Mouse (Mus musculus): Measurements from ENCODE around the gene Mllt10. TPM values are rescaled to one million over a fixed set of nuclear protein-coding genes. Genes with fewer than 3 reads are reported as not detected.

Gene Mllt10
- total and polyA plus RNA-seq, 3 experiments, result 20.6 to 32.8 (median 32.5) TPM

GRCm38 (mm10) chr2:18056786-18057255, 1.8 kb downstream of the Mllt10 start:
- Histone ChIP-seq H3K27ac (peak overlapping the region; percentile 99), H3K4me1 (ENCODE audit: control insufficient read depth, insufficient read depth, low read length) (peaks cover 6% of the 10 kb centered on the region), H3K79me2 (replicated peaks; ENCODE audit: control insufficient read depth, insufficient read depth, low read length) (no peaks in the 10 kb centered on the region), H3K9ac (ENCODE audit: low read depth, low read length) (peak overlapping the region; percentile 87), H3K36me3 (ENCODE audit: control insufficient read depth, insufficient read depth, low read length) (peaks cover 3% of the 10 kb centered on the region), H3K4me3 (peak overlapping the region; percentile 71), H3K27me3 (ENCODE audit: control insufficient read depth, insufficient read depth, low read length) (no peaks in the 10 kb centered on the region)
- WGBS, result 1% methylated on average over 37 of the region's 50 CpGs
- intact Hi-C loops (cut with DNase I), result loop anchor here (1.0 to 10.0 kb wide), 4 partner anchors 10 to 938 kb away; partner anchors contain the start of genes 4930426L09Rik and Pip4k2a
- TF ChIP-seq EP300 (IDR thresholded peaks at IDR 0.05; ENCODE audit: insufficient read depth, low read depth, low read length), result peak; percentile 52
- TF ChIP-seq CTCF (IDR thresholded peaks at IDR 0.05), result no peak; the same call in 1 of the 2 replicates
- peak; percentile 84 for TF ChIP-seq POLR2A (IDR thresholded peaks at IDR 0.05; ENCODE audit: insufficient read depth, low read depth, low read length)
- DNase-seq, result peak; percentile 94 to 98

- Histone ChIP-seq H3K79me2 (replicated peaks; ENCODE audit: control insufficient read depth, insufficient read depth, low read length) (no peaks in the 10 kb centered on the region), H3K27me3 (ENCODE audit: control insufficient read depth, insufficient read depth, low read length) (no peaks in the 10 kb centered on the region), H3K36me3 (ENCODE audit: control insufficient read depth, insufficient read depth, low read length) (peaks cover 3% of the 10 kb centered on the region), H3K4me3 (peak overlapping the region; percentile 71), H3K4me1 (ENCODE audit: control insufficient read depth, insufficient read depth, low read length) (peaks cover 6% of the 10 kb centered on the region), H3K27ac (peak overlapping the region; percentile 99), H3K9ac (ENCODE audit: low read depth, low read length) (peak overlapping the region; percentile 87)
- WGBS, result under 1% methylated on average over 48 of the region's 48 CpGs
- peak; percentile 83 for DNase-seq
- no peak for TF ChIP-seq CTCF (IDR thresholded peaks at IDR 0.05)
- TF ChIP-seq EP300 (IDR thresholded peaks at IDR 0.05; ENCODE audit: insufficient read depth, low read depth, low read length), result no peak
- no peak; the same call in 1 of the 2 replicates for TF ChIP-seq POLR2A (IDR thresholded peaks at IDR 0.05; ENCODE audit: insufficient read depth, low read depth, low read length)
- intact Hi-C loops (cut with DNase I), result loop anchor here (1.0 to 10.0 kb wide), 3 partner anchors 10 to 937 kb away; partner anchors contain the start of genes 4930426L09Rik and Pip4k2a
Measured at GRCm38 (mm10) chr2:18057336-18058145, 2.5 kb downstream of the Mllt10 start.

- peak overlapping the region; percentile 71 for H3K4me3 ChIP-seq
- no peak for TF ChIP-seq CTCF (IDR thresholded peaks at IDR 0.05)
- TF ChIP-seq POLR2A (IDR thresholded peaks at IDR 0.05; ENCODE audit: insufficient read depth, low read depth, low read length), result no peak
- no peak for TF ChIP-seq EP300 (IDR thresholded peaks at IDR 0.05; ENCODE audit: insufficient read depth, low read depth, low read length)
- WGBS, result 37% methylated on average over 9 of the region's 9 CpGs
Measured at GRCm38 (mm10) chr2:18058146-18058708, 3.2 kb downstream of the Mllt10 start.

GRCm38 (mm10) chr2:18059063-18059462, 4.0 kb downstream of the Mllt10 start:
- intact Hi-C loops (cut with DNase I), result loop anchor here (10.0 kb wide), 1 partner anchor 936 kb away; the partner anchor contains the start of genes 4930426L09Rik and Pip4k2a
- no peak for DNase-seq
- H3K36me3 ChIP-seq (ENCODE audit: control insufficient read depth, insufficient read depth, low read length), result peaks cover 3% of the 10 kb centered on the region
- H3K79me2 ChIP-seq (replicated peaks; ENCODE audit: control insufficient read depth, insufficient read depth, low read length), result no peaks in the 10 kb centered on the region
- no peak overlapping the region for H3K9ac ChIP-seq (ENCODE audit: low read depth, low read length)
- WGBS, result 72% methylated on average over 2 of the region's 2 CpGs
- TF ChIP-seq POLR2A (IDR thresholded peaks at IDR 0.05; ENCODE audit: insufficient read depth, low read depth, low read length), result no peak
- TF ChIP-seq CTCF (IDR thresholded peaks at IDR 0.05), result no peak
- TF ChIP-seq EP300 (IDR thresholded peaks at IDR 0.05; ENCODE audit: insufficient read depth, low read depth, low read length), result no peak
- no peak overlapping the region for H3K4me3 ChIP-seq
- peaks cover 9% of the 10 kb centered on the region for H3K4me1 ChIP-seq (ENCODE audit: control insufficient read depth, insufficient read depth, low read length)
- no peaks in the 10 kb centered on the region for H3K27me3 ChIP-seq (ENCODE audit: control insufficient read depth, insufficient read depth, low read length)
- H3K27ac ChIP-seq, result no peak overlapping the region; the same call in 1 of the 2 replicates

More at GRCm38 (mm10) chr2:18058146-18058708, 3.2 kb downstream of the Mllt10 start:
- Histone ChIP-seq H3K27ac (peak overlapping the region; percentile 99), H3K4me1 (ENCODE audit: control insufficient read depth, insufficient read depth, low read length) (peaks cover 6% of the 10 kb centered on the region), H3K9ac (ENCODE audit: low read depth, low read length) (no peak overlapping the region; the same call in 1 of the 2 replicates), H3K36me3 (ENCODE audit: control insufficient read depth, insufficient read depth, low read length) (peaks cover 3% of the 10 kb centered on the region), H3K27me3 (ENCODE audit: control insufficient read depth, insufficient read depth, low read length) (no peaks in the 10 kb centered on the region), H3K79me2 (replicated peaks; ENCODE audit: control insufficient read depth, insufficient read depth, low read length) (no peaks in the 10 kb centered on the region)
- intact Hi-C loops (cut with DNase I), result loop anchor here (10.0 kb wide), 1 partner anchor 937 kb away; the partner anchor contains the start of genes 4930426L09Rik and Pip4k2a
- no peak for DNase-seq

- no peaks in the 10 kb centered on the region for H3K27me3 ChIP-seq (ENCODE audit: control insufficient read depth, insufficient read depth, low read length)
- no peak overlapping the region for H3K9ac ChIP-seq (ENCODE audit: low read depth, low read length)
- H3K27ac ChIP-seq, result no peak overlapping the region
- DNase-seq, result no peak
- H3K4me3 ChIP-seq, result no peak overlapping the region
- peaks cover 3% of the 10 kb centered on the region for H3K36me3 ChIP-seq (ENCODE audit: control insufficient read depth, insufficient read depth, low read length)
- WGBS, result 93% methylated on average over 1 of the region's 1 CpGs
- peaks cover 9% of the 10 kb centered on the region for H3K4me1 ChIP-seq (ENCODE audit: control insufficient read depth, insufficient read depth, low read length)
- no peaks in the 10 kb centered on the region for H3K79me2 ChIP-seq (replicated peaks; ENCODE audit: control insufficient read depth, insufficient read depth, low read length)
- intact Hi-C loops (cut with DNase I), result loop anchor here (10.0 kb wide), 1 partner anchor 935 kb away; the partner anchor contains the start of genes 4930426L09Rik and Pip4k2a
- TF ChIP-seq POLR2A (IDR thresholded peaks at IDR 0.05; ENCODE audit: insufficient read depth, low read depth, low read length) (no peak), CTCF (IDR thresholded peaks at IDR 0.05) (no peak), EP300 (IDR thresholded peaks at IDR 0.05; ENCODE audit: insufficient read depth, low read depth, low read length) (no peak)
Measured at GRCm38 (mm10) chr2:18059891-18060290, 4.9 kb downstream of the Mllt10 start.
